Mouse (Mus musculus): ENCODE measurements at regions not wholly inside any gene's neighbourhood (a gene's known extent, or its start where the extent isn't known, plus 50 kb on each side); places are given as distances from the start of the nearest gene placed in this dataset.

- H3K27me3 ChIP-seq (ENCODE audit: insufficient read depth, low read length): no peaks in the 10 kb centered on the region
- TF ChIP-seq EP300 (IDR thresholded peaks at IDR 0.05; ENCODE audit: low read depth) (no peak), CTCF (IDR thresholded peaks at IDR 0.05; ENCODE audit: low read depth) (no peak)
- H3K36me3 ChIP-seq (replicated peaks; ENCODE audit: insufficient read depth, low read length): no peaks in the 10 kb centered on the region
- H3K9ac ChIP-seq (replicated peaks): no peak overlapping the region
- H3K4me2 ChIP-seq (ENCODE audit: low read depth, low read length): no peak overlapping the region
- no peaks in the 10 kb centered on the region; the same call in 1 of the 2 replicates for H3K9me3 ChIP-seq (ENCODE audit: low read length)
- 82% methylated on average over 5 of the region's 5 CpGs for WGBS (ENCODE audit: insufficient replicate concordance)
- DNase-seq (no peak), ATAC-seq (no peak)
- no peaks in the 10 kb centered on the region for H3K4me1 ChIP-seq (ENCODE audit: insufficient read depth)
- no peak overlapping the region for H3K4me3 ChIP-seq (ENCODE audit: low read depth, low read length)
- no peak overlapping the region for H3K27ac ChIP-seq (ENCODE audit: low read depth)
These were observed 109.3 kb downstream of the Sall1 start for GRCm38 (mm10) chr8:88934708-88935107.

DNA sequence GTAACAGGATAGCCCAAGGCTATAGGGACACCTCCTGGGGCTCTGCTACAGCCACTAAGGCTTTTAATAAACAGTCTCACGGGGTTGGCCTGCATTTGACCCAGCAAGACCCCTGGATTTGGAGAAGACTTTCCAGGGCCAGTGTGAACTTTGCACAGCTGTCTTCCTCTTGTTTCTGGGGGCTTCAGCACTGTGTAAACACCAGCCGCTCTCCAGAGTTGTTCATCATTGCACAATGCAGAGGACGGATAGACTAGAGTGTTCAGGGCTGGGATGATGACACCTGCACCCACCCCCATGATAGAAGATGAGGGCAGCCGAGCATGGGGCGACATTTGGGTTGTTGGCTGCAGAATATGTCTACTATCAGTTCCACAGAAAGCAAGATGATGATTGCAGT lies 112.9 kb downstream of the Sall1 start:
- DNase-seq (no peak), ATAC-seq (no peak)
- no peaks in the 10 kb centered on the region; the same call in 1 of the 2 replicates for H3K9me3 ChIP-seq (ENCODE audit: low read length)
- no peak overlapping the region for H3K9ac ChIP-seq (replicated peaks)
- no peaks in the 10 kb centered on the region for H3K36me3 ChIP-seq (replicated peaks; ENCODE audit: insufficient read depth, low read length)
- H3K4me2 ChIP-seq (ENCODE audit: low read depth, low read length): no peak overlapping the region
- H3K4me1 ChIP-seq (ENCODE audit: insufficient read depth): no peaks in the 10 kb centered on the region
- no peaks in the 10 kb centered on the region for H3K27me3 ChIP-seq (ENCODE audit: insufficient read depth, low read length)
- no peak overlapping the region for H3K27ac ChIP-seq (ENCODE audit: low read depth)
- no peak for TF ChIP-seq EP300 (IDR thresholded peaks at IDR 0.05; ENCODE audit: low read depth)
- TF ChIP-seq CTCF (IDR thresholded peaks at IDR 0.05; ENCODE audit: low read depth): no peak
- H3K4me3 ChIP-seq (ENCODE audit: low read depth, low read length): no peak overlapping the region
- WGBS (ENCODE audit: insufficient replicate concordance): 45% methylated on average over 5 of the region's 5 CpGs

- TF ChIP-seq CTCF (IDR thresholded peaks at IDR 0.05; ENCODE audit: low read depth) (no peak), EP300 (IDR thresholded peaks at IDR 0.05; ENCODE audit: low read depth) (no peak)
- H3K9me3 ChIP-seq (ENCODE audit: low read length): no peaks in the 10 kb centered on the region; the same call in 1 of the 2 replicates
- WGBS (ENCODE audit: insufficient replicate concordance): 53% methylated on average over 2 of the region's 2 CpGs
- no peak for ATAC-seq
- H3K9ac ChIP-seq (replicated peaks): no peak overlapping the region
- H3K36me3 ChIP-seq (replicated peaks; ENCODE audit: insufficient read depth, low read length): no peaks in the 10 kb centered on the region
- H3K4me3 ChIP-seq (ENCODE audit: low read depth, low read length): no peak overlapping the region
- DNase-seq: no peak
- no peak overlapping the region for H3K27ac ChIP-seq (ENCODE audit: low read depth)
- H3K4me2 ChIP-seq (ENCODE audit: low read depth, low read length): no peak overlapping the region
- H3K27me3 ChIP-seq (ENCODE audit: insufficient read depth, low read length): no peaks in the 10 kb centered on the region
- no peaks in the 10 kb centered on the region for H3K4me1 ChIP-seq (ENCODE audit: insufficient read depth)
These were observed 113.6 kb downstream of the Sall1 start for GRCm38 (mm10) chr8:88930370-88930769.

GRCm38 (mm10) chr8:88928675-88929377 lies 115.1 kb downstream of the Sall1 start:
- no peaks in the 10 kb centered on the region for H3K9me3 ChIP-seq (ENCODE audit: low read length)
- H3K4me3 ChIP-seq (ENCODE audit: low read depth, low read length): no peak overlapping the region
- DNase-seq (no peak), ATAC-seq (no peak)
- no peak for TF ChIP-seq CTCF (IDR thresholded peaks at IDR 0.05; ENCODE audit: low read depth)
- no peak for TF ChIP-seq EP300 (IDR thresholded peaks at IDR 0.05; ENCODE audit: low read depth)
- H3K27ac ChIP-seq (ENCODE audit: low read depth): no peak overlapping the region
- no peaks in the 10 kb centered on the region for H3K27me3 ChIP-seq (ENCODE audit: insufficient read depth, low read length)
- H3K4me1 ChIP-seq (ENCODE audit: insufficient read depth): no peaks in the 10 kb centered on the region
- no peak overlapping the region for H3K4me2 ChIP-seq (ENCODE audit: low read depth, low read length)
- 53% methylated on average over 7 of the region's 7 CpGs for WGBS (ENCODE audit: insufficient replicate concordance)
- H3K9ac ChIP-seq (replicated peaks): no peak overlapping the region
- H3K36me3 ChIP-seq (replicated peaks; ENCODE audit: insufficient read depth, low read length): no peaks in the 10 kb centered on the region

GRCm38 (mm10) chr8:88922840-88923239 lies 121.1 kb downstream of the Sall1 start:
- DNase-seq (peak; percentile 80), ATAC-seq (peak; percentile 81)
- H3K4me2 ChIP-seq (ENCODE audit: low read depth, low read length): no peak overlapping the region
- no peaks in the 10 kb centered on the region for H3K36me3 ChIP-seq (replicated peaks; ENCODE audit: insufficient read depth, low read length)
- 62% methylated on average over 7 of the region's 7 CpGs for WGBS (ENCODE audit: insufficient replicate concordance)
- H3K9ac ChIP-seq (replicated peaks): no peak overlapping the region
- H3K27me3 ChIP-seq (ENCODE audit: insufficient read depth, low read length): no peaks in the 10 kb centered on the region
- no peaks in the 10 kb centered on the region for H3K9me3 ChIP-seq (ENCODE audit: low read length)
- H3K4me3 ChIP-seq (ENCODE audit: low read depth, low read length): no peak overlapping the region
- TF ChIP-seq EP300 (IDR thresholded peaks at IDR 0.05; ENCODE audit: low read depth): no peak
- TF ChIP-seq CTCF (IDR thresholded peaks at IDR 0.05; ENCODE audit: low read depth): no peak
- peaks cover 12% of the 10 kb centered on the region; the same call in 1 of the 2 replicates for H3K4me1 ChIP-seq (ENCODE audit: insufficient read depth)
- no peak overlapping the region for H3K27ac ChIP-seq (ENCODE audit: low read depth)

DNA sequence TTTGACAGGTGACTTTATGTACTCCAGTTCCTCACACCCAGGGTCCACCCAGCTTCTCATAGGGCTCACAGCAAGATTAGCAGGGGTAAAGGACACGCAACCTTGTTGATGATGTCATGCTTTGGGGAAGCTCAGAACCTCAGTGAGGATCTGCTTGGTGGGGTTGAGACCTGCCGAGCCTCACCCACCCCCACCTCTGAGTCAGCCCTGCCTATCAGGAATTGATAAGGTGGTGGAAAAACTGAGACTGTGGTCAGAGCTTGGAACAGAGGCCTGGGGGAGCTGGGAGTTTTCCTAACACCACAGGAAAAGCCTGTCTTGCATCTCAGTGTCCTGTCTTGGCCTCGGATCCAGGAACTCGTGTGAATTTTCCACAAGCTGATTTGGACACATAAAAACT lies 122.0 kb downstream of the Sall1 start:
- Histone ChIP-seq H3K4me2 (ENCODE audit: low read depth, low read length) (no peak overlapping the region), H3K27me3 (ENCODE audit: insufficient read depth, low read length) (no peaks in the 10 kb centered on the region), H3K36me3 (replicated peaks; ENCODE audit: insufficient read depth, low read length) (no peaks in the 10 kb centered on the region), H3K27ac (ENCODE audit: low read depth) (no peak overlapping the region), H3K9me3 (ENCODE audit: low read length) (no peaks in the 10 kb centered on the region), H3K4me1 (ENCODE audit: insufficient read depth) (peaks cover 12% of the 10 kb centered on the region; the same call in 1 of the 2 replicates), H3K4me3 (ENCODE audit: low read depth, low read length) (no peak overlapping the region), H3K9ac (replicated peaks) (no peak overlapping the region)
- WGBS (ENCODE audit: insufficient replicate concordance): 60% methylated on average over 4 of the region's 4 CpGs
- no peak for ATAC-seq
- no peak for DNase-seq
- TF ChIP-seq EP300 (IDR thresholded peaks at IDR 0.05; ENCODE audit: low read depth): no peak
- no peak for TF ChIP-seq CTCF (IDR thresholded peaks at IDR 0.05; ENCODE audit: low read depth)

Data from liver, postnatal 0 days (tissue).